Mouse (Mus musculus): Measurements from ENCODE around the gene Kcnab1. TPM values are rescaled to one million over a fixed set of nuclear protein-coding genes. Genes with fewer than 3 reads are reported as not detected.
A peak's percentile ranks its signal among the peaks of the same experiment; 100 is the strongest.

Kcnab1 gene
- polyA plus RNA-seq, 1 experiment: 1.1 TPM

DNA sequence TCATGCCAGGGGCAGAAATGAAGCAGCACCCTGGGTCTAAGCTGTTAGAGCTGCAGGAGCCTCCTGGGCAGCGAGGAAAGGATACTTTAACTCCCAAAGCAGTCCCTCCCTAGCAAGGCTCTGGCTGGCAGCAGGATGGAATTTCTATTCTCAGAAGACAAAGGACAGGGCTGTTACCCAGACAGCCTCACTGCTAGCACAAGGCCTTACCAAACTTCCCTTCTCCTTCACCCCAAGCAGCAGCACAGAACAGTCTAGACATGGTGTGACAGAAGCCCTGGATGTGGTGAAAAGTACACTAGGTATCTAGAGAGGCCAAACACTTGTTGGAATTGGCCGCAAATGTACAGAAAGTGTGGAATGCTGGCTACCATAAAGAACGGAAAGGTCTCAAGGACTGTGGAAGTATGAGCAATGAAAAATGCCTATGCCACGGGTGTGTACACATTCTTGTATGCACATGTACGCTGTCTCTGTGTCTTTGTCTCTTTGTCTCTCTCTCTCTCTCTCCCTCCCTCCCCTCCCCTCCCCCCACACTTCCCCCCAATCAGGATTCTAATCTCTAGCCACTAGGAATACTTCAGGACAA, 264.5 kb downstream of the Kcnab1 start:
- no peaks in the 10 kb centered on the region for H3K4me1 ChIP-seq (ENCODE audit: control insufficient read depth, insufficient read depth, low read length)
- WGBS: 61% methylated on average over 5 of the region's 5 CpGs
- TF ChIP-seq POLR2A (IDR thresholded peaks at IDR 0.05; ENCODE audit: borderline replicate concordance, extremely low read depth, low read depth, low read length): no peak
- no peak for TF ChIP-seq CTCF (IDR thresholded peaks at IDR 0.05; ENCODE audit: insufficient read depth, low read length)
- no peak overlapping the region for H3K4me3 ChIP-seq (replicated peaks; ENCODE audit: extremely low read depth, low read depth, low read length)
- DNase-seq: no peak

DNA sequence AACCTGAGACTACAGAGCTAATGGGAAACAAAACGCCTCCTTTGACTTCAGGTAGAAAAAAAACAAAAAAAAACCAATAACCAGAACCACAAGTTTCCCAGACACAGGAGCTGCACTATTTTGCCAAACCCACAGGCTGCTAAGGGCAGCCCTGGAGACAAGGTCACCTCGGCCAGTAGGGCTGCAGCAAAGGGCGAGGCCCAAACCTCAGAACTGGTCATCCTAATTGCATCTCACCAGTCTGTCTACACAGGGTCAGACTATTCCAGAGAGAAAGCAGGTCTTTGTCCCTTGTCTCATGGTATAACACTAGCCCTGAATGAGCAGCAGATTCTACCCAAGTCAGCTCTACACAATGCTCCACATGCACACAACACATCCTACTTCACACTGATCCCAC, 265.5 kb downstream of the Kcnab1 start:
- Histone ChIP-seq H3K4me3 (replicated peaks; ENCODE audit: extremely low read depth, low read depth, low read length) (no peak overlapping the region), H3K4me1 (ENCODE audit: control insufficient read depth, insufficient read depth, low read length) (no peaks in the 10 kb centered on the region)
- WGBS: 83% methylated on average over 3 of the region's 3 CpGs
- no peak for DNase-seq
- no peak for TF ChIP-seq CTCF (IDR thresholded peaks at IDR 0.05; ENCODE audit: insufficient read depth, low read length)
- TF ChIP-seq POLR2A (IDR thresholded peaks at IDR 0.05; ENCODE audit: borderline replicate concordance, extremely low read depth, low read depth, low read length): no peak

DNA sequence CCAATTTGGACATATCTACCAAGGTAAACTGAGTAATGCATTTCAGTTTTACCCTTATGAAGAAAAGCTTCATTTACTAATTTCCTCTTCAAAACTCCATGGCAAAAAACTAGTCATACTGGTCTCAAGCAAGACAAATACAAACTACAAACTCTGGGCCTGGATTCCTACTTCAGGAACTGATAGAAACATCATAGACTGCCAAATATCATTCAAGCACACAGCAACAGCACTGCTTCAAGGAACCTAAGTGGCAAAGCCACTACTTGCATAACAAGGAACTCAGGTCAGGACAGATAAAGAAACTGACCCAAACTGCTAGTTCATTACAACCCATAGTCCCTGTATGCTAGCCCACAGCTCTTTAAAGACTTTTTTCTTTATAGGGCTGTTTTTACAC, 269.5 kb downstream of the Kcnab1 start:
- Histone ChIP-seq H3K4me1 (ENCODE audit: control insufficient read depth, insufficient read depth, low read length) (no peaks in the 10 kb centered on the region; the same call in 1 of the 2 replicates), H3K4me3 (replicated peaks; ENCODE audit: extremely low read depth, low read depth, low read length) (no peak overlapping the region)
- no peak for TF ChIP-seq CTCF (IDR thresholded peaks at IDR 0.05; ENCODE audit: insufficient read depth, low read length)
- TF ChIP-seq POLR2A (IDR thresholded peaks at IDR 0.05; ENCODE audit: borderline replicate concordance, extremely low read depth, low read depth, low read length): no peak
- DNase-seq: no peak

DNA sequence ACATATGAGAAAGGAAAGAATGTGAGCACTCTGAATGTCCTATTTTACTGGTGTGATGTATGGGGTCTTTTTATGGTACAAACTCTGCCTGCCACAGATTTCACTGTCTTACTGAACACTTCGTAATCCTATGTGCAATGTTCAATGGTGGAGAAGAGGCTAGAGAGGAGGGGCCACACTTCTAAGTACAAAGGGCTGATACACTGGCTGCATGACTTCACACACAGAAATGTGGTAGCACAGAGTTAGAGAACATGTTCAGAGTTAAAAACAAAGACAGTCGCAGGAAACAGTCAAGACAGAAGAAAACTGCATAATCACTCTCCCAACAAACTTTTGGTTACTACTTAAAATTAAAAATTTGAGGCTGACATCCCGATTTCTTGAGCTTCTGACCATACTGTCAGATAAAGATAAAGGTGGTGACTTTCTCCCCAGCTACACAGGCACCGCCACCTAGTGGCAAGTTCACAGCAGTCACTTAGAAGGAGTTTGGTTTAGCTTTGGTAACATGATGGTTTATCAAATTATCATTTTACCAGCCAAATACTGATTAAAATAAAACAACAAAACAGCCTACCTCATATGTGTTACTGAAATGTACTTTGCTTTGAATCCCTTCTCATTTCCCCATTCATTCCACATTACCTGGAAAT, 270.8 kb downstream of the Kcnab1 start:
- Histone ChIP-seq H3K4me1 (ENCODE audit: control insufficient read depth, insufficient read depth, low read length) (no peaks in the 10 kb centered on the region; the same call in 1 of the 2 replicates), H3K4me3 (replicated peaks; ENCODE audit: extremely low read depth, low read depth, low read length) (no peak overlapping the region)
- WGBS: 59% methylated on average over 4 of the region's 4 CpGs
- no peak for DNase-seq
- TF ChIP-seq CTCF (IDR thresholded peaks at IDR 0.05; ENCODE audit: insufficient read depth, low read length) (peak; percentile 74), POLR2A (IDR thresholded peaks at IDR 0.05; ENCODE audit: borderline replicate concordance, extremely low read depth, low read depth, low read length) (no peak)

DNA sequence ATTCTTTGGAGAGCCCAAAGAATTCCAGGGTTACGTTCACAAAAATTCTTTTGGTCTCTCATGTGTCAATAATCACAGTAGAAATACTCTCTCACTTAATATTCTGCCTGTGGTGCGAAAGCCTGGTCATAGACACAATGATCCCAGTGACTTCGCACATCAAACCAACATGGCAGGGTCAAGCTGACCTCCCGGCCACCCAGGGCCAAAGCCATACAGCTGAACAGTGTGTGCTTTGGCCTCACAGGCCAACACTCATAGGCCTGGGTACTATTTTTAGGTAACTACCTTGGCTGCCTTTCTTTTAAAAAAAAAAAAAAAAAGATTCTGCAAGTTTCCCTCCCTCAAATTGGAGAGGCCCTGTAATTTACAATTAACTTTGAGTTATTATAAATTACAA, 271.9 kb downstream of the Kcnab1 start:
- Histone ChIP-seq H3K4me1 (ENCODE audit: control insufficient read depth, insufficient read depth, low read length) (peaks cover 2% of the 10 kb centered on the region), H3K4me3 (replicated peaks; ENCODE audit: extremely low read depth, low read depth, low read length) (no peak overlapping the region)
- 70% methylated on average over 4 of the region's 4 CpGs for WGBS
- TF ChIP-seq CTCF (IDR thresholded peaks at IDR 0.05; ENCODE audit: insufficient read depth, low read length): no peak
- TF ChIP-seq POLR2A (IDR thresholded peaks at IDR 0.05; ENCODE audit: borderline replicate concordance, extremely low read depth, low read depth, low read length): no peak
- DNase-seq: no peak

DNA sequence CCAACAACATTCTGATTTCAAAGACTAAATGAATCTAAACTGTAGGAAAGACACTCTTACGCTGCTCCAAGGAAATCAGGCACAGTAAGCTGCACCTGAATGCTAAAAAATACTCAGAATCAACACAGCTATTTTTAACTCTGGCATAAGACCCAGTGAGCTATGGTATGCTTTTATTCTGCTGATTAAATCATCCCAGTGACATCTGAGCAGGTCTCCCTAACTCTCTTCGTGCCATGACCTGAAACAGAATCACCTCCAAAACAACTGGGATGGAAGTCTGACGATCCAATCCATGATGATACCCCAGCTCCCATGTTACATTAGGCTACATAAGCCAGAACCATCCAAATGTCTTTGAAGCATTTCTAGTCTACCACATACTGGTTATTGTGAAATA, 275.2 kb downstream of the Kcnab1 start:
- WGBS: 79% methylated on average over 3 of the region's 3 CpGs
- H3K4me3 ChIP-seq (replicated peaks; ENCODE audit: extremely low read depth, low read depth, low read length): no peak overlapping the region
- H3K4me1 ChIP-seq (ENCODE audit: control insufficient read depth, insufficient read depth, low read length): peaks cover 3% of the 10 kb centered on the region
- no peak for DNase-seq
- TF ChIP-seq CTCF (IDR thresholded peaks at IDR 0.05; ENCODE audit: insufficient read depth, low read length) (no peak), POLR2A (IDR thresholded peaks at IDR 0.05; ENCODE audit: borderline replicate concordance, extremely low read depth, low read depth, low read length) (no peak)

DNA sequence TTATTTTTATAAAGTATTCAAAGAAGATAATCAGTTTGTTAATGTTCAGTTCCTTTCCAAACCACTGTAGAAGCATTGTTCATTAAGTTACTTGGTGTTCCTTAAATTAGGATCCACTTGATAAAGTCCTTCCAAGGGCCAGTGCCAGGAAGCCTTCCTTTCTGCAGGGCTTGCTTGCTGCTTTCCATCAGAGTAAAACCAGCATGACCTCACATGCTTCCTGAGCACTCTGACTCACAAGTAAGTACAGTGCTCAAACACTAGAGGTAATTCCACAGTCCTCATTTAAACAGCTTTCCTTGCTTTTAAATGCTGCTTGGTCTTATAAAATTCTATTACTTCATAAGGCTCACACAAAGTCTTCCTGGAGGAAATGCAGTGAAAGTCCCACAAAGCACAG, 276.6 kb downstream of the Kcnab1 start:
- Histone ChIP-seq H3K4me1 (ENCODE audit: control insufficient read depth, insufficient read depth, low read length) (peaks cover 3% of the 10 kb centered on the region), H3K4me3 (replicated peaks; ENCODE audit: extremely low read depth, low read depth, low read length) (no peak overlapping the region)
- DNase-seq: no peak
- TF ChIP-seq CTCF (IDR thresholded peaks at IDR 0.05; ENCODE audit: insufficient read depth, low read length) (no peak), POLR2A (IDR thresholded peaks at IDR 0.05; ENCODE audit: borderline replicate concordance, extremely low read depth, low read depth, low read length) (no peak)

DNA sequence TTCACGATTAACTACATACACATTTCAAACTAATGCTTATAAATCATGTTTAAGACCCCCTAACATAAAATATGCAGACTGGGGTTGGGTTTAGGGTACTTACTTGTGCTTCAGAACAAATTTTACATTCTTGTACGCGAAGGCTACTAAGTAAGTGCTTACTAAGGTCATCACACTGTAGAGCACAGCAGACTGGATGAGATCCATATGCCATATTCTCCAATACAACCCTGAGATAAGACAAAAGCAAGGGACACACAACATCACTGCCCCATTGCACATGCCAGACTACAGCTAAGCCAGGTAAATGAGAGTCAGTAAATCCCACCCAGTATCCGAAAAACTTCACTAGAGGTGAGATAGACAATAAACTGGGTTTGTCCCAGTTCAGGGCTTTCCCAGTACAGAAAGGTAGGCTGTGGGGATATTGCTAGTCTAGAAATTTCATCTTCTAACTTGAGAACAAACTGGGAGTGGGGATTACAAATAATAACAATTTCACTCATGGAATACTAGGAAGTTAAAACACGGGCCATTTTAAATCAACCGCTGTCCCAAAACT, 282.1 kb downstream of the Kcnab1 start:
- 27% methylated on average over 6 of the region's 6 CpGs for WGBS
- TF ChIP-seq POLR2A (IDR thresholded peaks at IDR 0.05; ENCODE audit: borderline replicate concordance, extremely low read depth, low read depth, low read length): no peak
- TF ChIP-seq CTCF (IDR thresholded peaks at IDR 0.05; ENCODE audit: insufficient read depth, low read length): no peak
- Histone ChIP-seq H3K4me1 (ENCODE audit: control insufficient read depth, insufficient read depth, low read length) (peaks cover 3% of the 10 kb centered on the region; the same call in 1 of the 2 replicates), H3K4me3 (replicated peaks; ENCODE audit: extremely low read depth, low read depth, low read length) (peak overlapping the region; percentile 98)
- no peak for DNase-seq

DNA sequence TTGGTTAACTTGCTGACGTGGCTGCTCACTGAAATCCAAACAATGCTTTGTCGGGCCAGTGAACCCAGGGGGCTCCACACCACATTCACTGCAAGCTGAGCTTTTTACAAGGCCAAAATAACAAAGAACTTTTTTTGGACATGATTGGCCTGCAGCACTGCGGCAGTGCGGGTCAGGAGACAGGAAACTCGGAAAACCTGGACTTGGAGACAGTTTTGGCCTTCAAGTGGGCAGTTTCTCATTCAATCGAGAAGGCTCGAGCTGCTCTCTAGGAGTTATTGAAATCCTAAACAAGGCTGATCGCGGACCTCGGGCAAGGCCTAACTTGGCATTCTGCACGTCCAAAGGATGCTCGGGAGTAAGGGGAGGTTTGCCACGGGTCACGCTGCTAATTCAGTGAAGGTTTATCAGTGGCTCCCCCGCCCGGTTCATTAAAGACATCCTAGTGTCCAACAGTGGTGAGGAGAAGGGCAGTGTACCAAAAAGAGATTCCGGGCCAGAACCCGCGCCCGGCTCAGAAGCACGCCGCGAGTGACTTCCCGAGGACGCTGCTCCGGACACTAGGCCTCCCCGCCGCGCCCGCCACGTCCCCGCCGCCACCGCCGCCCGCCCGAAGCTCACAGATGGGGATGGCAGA, 282.7 kb downstream of the Kcnab1 start:
- Histone ChIP-seq H3K4me1 (ENCODE audit: control insufficient read depth, insufficient read depth, low read length) (peaks cover 3% of the 10 kb centered on the region; the same call in 1 of the 2 replicates), H3K4me3 (replicated peaks; ENCODE audit: extremely low read depth, low read depth, low read length) (peak overlapping the region; percentile 98)
- TF ChIP-seq POLR2A (IDR thresholded peaks at IDR 0.05; ENCODE audit: borderline replicate concordance, extremely low read depth, low read depth, low read length) (no peak), CTCF (IDR thresholded peaks at IDR 0.05; ENCODE audit: insufficient read depth, low read length) (no peak)
- under 1% methylated on average over 37 of the region's 37 CpGs for WGBS
- DNase-seq: no peak

Measured in lung, adult 2 months (tissue).